Mouse (Mus musculus): Measurements from ENCODE around the gene Ano10.
"Not testable (repeated sequence)": the region's sequence is repeated elsewhere in the genome, so short reads cannot be mapped to it uniquely, and the experiment has no call there.

Ano10 gene

GRCm38 (mm10) chr9:122197021-122197420 lies 97.2 kb downstream of the Ano10 start:
- DNase-seq (ENCODE audit: low spot score) = no peak

DNA sequence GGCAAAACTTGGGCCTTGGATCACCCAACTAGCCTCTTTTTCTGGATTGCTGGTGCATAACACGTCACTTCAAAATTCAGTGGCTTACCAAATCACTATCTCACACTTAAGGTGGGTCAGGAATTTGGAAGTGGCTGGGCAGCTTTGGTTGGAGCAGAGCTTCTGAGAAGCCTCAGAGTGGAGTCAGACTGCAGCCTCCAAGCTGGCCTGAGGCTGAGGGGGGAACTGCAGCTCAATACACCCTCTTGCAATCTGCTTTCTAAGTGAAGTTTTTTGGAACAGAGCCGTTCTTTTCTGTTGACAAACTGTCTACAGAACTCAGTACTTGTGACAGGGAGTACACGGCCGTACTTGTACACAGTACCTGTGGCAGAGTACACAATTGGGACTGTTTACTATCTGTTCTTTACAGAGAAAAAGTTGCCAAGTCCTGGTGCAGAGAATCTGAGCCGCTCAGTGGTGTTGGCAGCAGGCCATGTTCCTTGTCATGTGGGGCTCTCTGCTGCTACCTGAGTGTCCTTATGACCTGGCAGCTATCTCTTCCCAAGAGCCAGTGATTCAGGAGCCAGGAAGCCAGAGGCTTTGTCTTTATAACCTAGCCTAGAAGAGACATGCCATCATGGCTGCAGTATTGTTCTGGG lies 99.1 kb downstream of the Ano10 start:
- no peak for DNase-seq (ENCODE audit: low spot score)

DNA sequence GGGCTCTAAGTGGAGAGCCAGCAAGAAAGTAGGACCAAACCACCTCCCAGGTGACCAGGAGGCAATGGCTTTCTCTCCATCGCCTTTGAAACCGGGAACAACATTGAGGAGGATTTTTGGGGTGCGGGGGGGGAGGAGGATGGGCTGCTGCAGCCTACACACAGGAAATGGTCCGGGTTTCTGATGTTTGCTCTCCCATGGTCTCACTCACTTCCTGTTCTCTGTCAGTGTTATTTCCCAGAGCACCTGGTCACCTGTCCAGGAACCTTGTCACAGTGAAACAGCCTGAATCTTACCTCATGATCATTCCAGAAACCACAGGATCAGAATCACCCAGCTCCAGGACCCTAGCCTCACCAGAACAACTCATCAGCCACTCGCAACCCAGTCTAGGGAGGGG lies 100.4 kb downstream of the Ano10 start:
- DNase-seq (ENCODE audit: low spot score) = no peak

DNA sequence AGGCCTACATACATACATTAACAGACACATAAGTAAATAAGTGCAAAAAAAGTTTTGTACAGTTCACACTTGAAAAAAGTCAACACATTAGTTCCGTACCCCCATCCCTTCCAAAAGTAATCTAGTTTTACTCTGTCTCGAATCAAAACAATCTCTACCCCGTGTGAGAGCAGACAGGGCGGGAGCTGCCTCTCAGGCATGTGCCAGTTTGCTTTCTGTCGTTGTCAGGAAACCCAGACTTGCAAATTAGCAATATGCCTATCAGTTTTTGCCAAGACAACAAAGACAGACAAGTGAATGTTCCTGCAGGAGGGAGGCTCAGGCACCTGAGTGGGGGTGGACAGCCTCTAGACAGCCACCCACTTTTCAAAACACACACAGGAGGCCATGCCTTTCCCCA lies 100.9 kb downstream of the Ano10 start:
- DNase-seq (ENCODE audit: low spot score) = no peak

DNA sequence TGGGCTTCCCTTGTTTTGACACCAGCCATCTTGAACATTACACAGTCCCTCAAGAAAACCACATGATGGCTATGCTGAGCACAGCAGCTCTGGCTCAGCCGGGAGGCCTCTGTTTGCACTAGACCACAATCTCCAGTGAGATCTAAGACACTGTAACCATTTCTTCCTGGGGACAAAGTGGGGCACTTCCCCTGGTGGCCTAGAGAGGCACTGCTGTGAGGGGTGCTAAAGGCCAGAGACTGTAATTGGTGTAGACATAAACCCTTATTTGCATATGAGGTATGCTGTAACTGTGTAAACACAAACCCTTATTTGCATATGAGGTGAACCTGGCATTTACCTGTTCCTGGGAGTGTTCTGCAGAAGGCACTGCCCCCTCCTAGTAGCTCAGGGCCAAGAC lies 105.5 kb downstream of the Ano10 start:
- no peak for DNase-seq (ENCODE audit: low spot score)

DNA sequence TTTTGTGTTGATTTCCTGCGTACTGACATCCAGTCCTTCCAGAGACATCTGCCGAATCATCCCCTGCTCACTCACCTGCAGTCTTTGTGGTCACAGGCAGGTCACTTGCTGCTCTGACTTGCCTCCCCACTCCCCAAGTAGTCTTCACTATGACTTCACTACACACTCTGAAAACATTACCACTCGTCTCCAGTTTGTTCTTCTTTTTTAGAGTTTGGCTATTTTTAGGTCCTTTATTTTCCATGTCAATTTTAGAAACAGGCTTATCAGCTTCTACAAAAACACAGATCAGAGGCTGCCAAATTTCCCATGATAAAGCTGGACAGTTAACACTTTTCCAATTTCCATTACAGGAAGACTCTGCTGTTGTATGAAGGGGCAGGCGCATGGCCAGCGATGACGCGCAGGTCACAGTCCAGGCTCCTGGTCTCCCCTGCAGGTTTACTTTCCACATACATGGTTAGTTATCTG lies 106.7 kb downstream of the Ano10 start:
- DNase-seq (ENCODE audit: low spot score) = no peak

DNA sequence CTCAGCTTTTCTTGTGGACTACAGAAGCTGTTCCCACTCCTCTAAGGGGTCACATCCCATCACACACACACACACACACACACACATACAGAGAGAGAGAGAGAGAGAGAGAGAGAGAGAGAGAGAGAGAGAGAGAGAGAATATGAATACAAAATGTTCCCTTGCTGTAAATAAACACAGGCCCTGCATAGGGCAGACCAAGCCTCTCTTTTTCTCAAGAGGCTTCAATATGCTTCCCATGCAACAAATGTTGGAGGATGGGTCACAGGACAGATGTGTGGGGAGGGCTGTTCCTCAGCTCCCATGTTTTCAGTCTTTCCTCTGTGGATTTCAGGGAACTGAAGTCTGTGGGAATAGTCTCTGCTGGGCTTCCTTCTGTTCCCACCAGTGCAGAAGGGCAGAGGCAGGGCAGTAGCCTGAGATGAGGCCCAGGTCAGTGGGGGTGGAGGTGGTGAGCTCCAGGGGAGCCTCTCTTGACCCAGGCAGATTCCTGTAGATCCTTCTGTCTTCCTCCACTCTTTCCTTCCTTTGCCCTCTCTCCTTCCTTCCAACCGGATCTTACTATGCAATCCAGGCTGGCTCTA lies 107.5 kb downstream of the Ano10 start:
- DNase-seq (ENCODE audit: low spot score) = no peak

- DNase-seq (ENCODE audit: low spot score) = no peak
Observed at GRCm38 (mm10) chr9:122185953-122186352, 108.3 kb downstream of the Ano10 start.

DNA sequence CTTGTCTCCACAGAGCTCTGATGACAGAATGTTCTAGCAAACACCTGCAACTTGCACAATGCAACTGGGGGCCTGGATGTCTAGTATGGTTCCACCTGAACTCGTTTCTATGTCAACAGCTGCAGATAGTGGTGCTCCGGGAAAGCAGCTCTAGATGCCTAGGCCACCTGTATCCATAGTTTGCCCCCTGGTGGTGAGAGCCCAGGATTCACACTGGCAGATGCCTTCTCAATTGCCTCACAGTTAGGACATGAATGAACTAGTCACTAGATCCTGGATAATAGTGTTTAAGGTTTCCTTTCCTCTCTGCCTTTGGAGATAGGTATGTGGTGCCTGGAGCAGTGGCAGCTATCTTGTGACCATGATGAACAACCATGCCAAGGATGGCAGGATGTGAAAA lies 109.2 kb downstream of the Ano10 start:
- peak; percentile 17 for DNase-seq (ENCODE audit: low spot score)

DNA sequence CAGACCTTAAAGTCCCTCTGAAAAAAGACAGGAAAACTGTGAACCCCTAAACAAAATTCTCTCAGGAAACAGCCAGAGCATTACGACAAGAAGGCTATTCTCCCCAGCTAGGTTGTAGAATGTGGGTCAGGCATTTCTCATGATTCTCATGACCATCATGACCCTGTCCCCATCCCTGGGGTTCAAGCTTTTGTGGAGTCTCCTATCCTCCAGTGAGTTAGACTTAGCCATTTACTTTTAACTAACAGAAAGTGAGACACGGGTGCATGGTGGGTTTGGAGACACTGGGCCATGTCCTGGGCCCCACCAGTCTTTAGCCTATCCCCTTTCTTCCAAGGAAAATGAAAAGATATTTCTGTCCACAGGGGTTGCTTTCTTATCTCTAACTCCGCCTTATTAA lies 109.9 kb downstream of the Ano10 start:
- no peak for DNase-seq (ENCODE audit: low spot score)

GRCm38 (mm10) chr9:122183074-122183473 lies 111.1 kb downstream of the Ano10 start:
- no peak for DNase-seq (ENCODE audit: low spot score)

- DNase-seq (ENCODE audit: low spot score) = no peak
Observed at GRCm38 (mm10) chr9:122180105-122180504, 114.1 kb downstream of the Ano10 start.

GRCm38 (mm10) chr9:122178427-122178826 lies 115.8 kb downstream of the Ano10 start:
- DNase-seq (ENCODE audit: low spot score) = no peak

DNA sequence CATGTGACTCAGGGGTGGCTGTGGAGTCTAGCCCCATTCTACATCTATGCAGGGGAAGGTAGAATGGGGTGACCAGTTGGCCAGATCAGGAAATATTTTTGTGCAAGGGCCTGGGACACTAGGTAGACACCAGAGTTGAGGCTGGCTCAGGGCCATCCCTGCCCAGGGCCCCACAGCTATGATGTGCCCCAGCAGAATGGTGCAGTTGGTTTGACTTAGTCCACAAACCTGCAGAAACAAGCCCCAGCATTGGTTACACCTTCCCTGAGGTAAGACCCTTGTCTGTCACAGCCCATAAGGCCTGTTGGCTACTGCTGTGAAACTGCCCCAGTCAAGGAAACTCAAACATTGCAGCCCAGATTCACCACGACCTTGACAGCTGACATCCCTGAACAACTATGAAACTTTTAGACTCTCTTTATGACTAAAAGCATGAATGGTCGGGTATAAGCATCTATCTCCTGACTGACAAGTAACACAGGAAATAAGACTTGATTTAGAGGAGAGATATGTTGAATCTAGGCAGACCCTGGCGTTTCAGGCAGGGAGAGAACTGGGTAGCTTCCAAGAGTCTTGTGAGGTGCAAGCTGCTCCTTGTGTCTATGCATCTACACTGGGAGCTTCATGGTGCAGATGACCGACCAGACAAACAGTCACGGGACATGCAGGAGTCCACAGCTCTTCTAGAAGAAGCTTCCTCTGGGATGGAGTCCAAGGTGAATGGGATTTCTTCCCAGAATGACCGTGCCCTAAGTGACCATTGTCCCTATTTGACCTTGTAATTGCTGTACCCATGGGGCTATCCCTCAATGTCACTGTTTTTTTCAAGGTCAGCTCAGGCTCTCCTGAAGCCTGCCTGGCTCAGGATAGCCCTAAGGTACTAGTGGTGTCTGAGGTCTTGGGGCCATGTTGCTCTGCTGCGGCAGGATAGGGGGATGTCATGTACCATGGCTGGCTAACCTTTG lies 116.7 kb downstream of the Ano10 start:
- DNase-seq (ENCODE audit: low spot score) = no peak

- DNase-seq (ENCODE audit: low spot score) = no peak
Observed at GRCm38 (mm10) chr9:122174723-122175122, 119.5 kb downstream of the Ano10 start.

DNA sequence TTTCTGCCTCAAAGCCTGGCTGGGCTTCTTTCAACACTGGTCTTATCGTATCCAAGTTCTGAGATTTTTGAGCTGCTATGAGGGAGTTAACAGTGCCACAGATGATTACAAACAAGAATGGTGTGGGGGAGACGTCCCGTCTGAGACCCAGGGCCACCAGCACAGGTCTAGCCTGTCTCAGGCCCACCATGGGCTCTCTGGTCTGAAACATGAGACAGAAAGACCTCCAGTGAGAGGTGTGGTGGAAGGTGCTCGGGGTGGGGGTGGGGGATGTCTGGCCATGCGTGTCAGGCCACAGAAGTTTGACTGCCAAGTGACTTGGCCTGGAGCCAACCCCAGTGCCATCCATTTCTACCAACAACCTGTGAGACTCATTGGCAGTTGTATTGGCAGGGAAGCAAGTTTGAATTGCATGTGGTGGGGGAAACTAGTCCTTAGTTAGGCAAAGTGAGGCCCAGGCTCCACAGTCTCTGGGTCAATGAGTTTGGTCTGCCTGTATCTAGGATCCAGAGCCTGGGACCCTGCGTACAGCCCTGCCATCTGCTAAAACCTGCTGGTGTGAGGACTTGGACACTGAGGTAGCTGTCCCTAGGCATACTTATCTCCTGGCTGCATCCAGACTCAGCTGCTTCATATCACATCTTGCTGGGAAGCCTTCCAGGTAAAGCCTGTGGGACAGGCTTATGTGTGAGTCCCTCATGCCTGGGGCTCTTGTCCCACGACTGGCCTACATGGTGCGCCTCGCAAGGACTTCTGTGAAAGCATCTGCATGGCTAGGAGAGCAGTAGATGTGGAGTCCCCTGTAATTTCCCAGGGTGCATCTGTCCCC lies 120.6 kb downstream of the Ano10 start:
- no peak for DNase-seq (ENCODE audit: low spot score)

DNA sequence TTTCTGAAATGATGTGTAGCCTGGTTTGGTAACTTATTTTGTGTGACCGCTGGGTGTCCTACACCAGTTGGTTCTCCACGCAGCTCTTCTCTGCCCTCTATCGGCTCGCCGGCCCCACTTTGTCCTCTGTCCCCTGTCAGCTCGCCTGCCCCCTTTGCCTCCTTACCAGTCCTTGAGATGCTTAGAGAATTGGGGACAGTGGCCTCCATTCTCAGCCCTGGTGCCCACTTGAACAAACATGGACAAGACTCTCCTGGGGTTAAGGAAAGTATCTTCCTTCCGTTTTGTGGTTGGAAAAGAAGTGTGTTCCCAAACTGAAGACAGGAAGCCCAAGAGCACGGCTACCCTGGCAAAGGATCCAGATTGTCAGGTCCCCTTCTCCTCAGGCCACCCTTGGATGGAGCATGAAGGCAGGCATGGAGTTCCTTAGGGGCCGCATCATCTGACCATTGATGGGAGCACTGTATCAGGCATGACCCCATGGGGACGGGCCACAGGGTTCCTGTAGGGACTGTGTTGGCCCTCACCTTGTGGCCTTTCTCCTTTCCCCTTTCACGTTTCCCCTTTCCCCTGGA lies 121.5 kb downstream of the Ano10 start:
- DNase-seq (ENCODE audit: low spot score) = no peak

GRCm38 (mm10) chr9:122169901-122170300 lies 124.3 kb downstream of the Ano10 start:
- DNase-seq (ENCODE audit: low spot score) = no peak

GRCm38 (mm10) chr9:122167719-122168118 lies 126.5 kb downstream of the Ano10 start:
- DNase-seq (ENCODE audit: low spot score) = not testable (repeated sequence)

GRCm38 (mm10) chr9:122164535-122164934 lies 129.7 kb downstream of the Ano10 start:
- DNase-seq (ENCODE audit: low spot score) = no peak

DNA sequence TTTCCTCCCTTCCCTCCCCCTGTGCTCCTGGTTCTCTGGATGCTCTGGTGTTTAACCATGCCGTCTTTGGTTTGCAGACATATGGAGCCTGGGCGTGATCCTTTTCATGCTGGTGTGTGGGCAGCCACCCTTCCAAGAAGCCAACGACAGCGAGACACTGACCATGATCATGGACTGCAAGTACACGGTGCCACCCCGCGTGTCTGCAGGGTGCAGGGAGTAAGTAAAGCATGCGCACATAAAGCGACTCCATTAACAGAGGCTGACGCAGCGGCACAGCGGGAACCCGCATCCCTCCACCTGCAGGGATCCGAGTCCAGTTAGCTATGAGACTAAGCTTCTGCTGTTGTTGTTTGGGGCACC lies 137.2 kb downstream of the Ano10 start:
- DNase-seq (ENCODE audit: low spot score) = no peak

All from spleen, adult 12 weeks (tissue).